Mouse (Mus musculus) liver (tissue): ENCODE results near the gene B4galt5.

Experiments used
- DNase-seq: peaks from one replicate; pipeline ENCODE4 v3.0.0-alpha.2; 2020; ENCODE audit warnings: mixed read lengths

Gene B4galt5

DNA sequence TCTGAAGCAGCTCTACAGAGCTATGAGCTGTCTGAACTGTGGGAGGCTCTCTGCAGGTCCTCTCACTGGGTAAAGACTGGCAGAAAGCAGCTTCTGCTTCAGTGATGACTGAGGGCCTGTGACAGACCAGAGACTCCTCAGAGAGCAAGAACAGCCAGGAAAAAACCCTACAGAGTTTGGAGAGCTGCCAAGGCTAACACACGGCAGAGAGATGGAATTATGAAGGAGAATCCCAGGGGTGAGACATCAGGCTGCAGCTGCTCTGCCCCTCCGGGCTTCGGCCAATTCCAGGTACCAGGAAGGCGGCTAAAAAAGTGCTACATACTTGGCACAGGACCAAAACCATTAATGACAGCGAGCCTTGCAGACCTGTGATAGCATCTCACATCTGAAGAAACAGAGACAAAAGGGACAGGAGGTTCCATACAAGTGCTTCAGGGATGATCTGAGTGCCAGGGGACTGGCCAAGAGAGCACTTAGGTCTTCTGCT lies 17.5 kb downstream of the B4galt5 start:
- DNase-seq = no peak

GRCm38 (mm10) chr2:167330581-167330980 lies 18.4 kb downstream of the B4galt5 start:
- no peak for DNase-seq

GRCm38 (mm10) chr2:167329478-167330262 lies 19.3 kb downstream of the B4galt5 start:
- DNase-seq = no peak

- DNase-seq = no peak
These were observed 20.6 kb downstream of the B4galt5 start for GRCm38 (mm10) chr2:167328340-167328739.

GRCm38 (mm10) chr2:167326582-167326981 lies 22.4 kb downstream of the B4galt5 start:
- no peak for DNase-seq

- DNase-seq = no peak
These were observed 24.6 kb downstream of the B4galt5 start for GRCm38 (mm10) chr2:167324151-167324930.

DNA sequence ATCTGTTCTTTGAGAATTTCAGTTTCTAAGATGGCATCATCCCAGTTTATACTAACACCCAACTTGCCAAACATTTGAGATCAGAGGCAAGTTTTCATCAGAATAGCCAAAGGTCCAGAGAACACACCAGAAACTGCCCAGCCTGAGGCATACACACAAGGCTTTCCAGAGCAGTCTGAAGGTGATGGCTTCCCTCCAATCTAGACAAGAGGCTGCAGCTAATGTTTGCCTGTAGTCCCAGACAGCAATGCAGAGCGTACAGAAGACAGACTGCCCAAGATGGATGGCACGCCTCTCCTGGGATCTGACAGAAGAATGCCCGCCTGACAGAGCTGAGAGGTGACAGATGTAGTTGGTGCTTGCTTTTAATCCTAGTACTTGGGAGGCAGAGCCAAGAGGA lies 25.9 kb downstream of the B4galt5 start:
- no peak for DNase-seq

- no peak for DNase-seq
These were observed 27.6 kb downstream of the B4galt5 start for GRCm38 (mm10) chr2:167321372-167321771.

DNA sequence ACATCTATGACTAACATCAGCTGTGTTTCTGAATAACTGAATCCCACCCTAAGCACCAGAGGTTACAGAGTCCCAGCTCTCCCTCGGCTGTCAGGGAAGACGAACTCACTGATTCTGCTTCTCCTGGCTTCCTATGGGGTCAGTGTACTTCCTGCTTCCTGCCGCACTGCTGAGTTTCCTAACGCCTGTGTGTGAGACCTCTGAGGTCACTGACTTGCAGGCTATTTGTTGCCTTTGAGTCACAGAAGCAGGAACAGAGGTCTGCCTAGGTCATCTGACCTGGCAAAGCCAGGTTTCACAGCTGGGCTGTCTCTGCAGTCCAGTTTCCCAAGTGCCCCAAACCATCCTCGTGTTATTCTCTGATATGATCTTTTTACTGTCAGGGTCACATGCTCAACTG lies 30.0 kb downstream of the B4galt5 start:
- DNase-seq = peak; percentile 35

GRCm38 (mm10) chr2:167316724-167317187 lies 32.2 kb downstream of the B4galt5 start:
- no peak for DNase-seq

GRCm38 (mm10) chr2:167314491-167314890 lies 34.5 kb downstream of the B4galt5 start:
- no peak for DNase-seq

DNA sequence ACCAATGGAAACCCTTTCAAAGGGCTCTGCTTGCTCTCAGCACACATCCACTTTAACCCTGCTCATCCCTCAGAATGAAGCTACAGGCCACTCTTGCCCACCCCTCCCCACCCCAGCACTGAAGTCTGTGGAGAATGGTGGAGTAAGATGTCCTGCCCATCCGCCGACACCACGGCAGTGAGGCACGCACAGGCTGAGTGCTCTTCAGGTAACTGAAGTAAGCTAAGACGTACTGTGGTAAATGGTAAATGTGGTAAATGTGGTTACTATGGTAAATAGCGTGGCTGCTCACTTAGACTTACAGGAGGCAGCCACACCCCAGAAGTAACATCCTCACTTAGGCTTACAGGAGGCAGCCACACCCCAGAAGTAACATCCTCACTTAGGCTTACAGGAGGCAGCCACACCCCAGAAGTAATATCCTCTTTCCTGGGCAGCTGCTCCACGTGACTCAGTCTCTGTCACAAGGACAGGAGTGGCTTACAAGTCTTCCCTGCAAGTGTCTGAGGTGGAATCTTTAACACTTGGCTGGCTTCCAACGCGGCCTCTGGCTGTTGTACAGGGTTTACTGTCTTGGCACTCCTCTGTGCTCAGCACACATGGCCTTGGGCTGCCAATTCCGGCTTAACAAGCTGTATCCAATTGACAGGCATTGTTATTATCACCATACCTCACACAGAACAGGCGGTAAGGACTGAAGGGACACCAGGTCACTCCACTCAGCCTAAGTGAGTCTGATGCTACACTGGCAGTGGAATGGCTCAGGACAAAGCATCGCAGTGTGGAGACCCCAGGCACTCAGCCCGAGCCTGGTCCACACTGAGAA lies 35.3 kb downstream of the B4galt5 start:
- peak; percentile 52 for DNase-seq

DNA sequence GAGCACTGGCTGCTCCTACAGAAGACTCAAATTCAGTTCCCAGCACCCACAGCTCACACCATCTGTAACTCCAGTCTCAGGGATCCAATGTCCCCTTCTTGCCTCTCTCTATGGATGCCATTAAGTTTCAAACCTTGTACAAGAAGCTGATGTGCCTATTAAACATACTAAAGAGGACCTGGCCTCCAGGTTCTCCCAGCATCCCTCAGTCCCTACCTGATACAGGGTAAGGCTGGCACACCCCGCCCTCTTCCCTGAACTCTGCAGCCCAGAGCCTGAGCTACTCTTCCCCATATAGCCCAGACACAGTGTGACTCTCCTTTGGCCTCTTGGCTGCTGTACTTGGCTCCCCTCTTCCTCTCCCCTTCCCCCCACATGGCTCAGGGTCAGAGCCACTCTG lies 38.9 kb downstream of the B4galt5 start:
- no peak for DNase-seq

DNA sequence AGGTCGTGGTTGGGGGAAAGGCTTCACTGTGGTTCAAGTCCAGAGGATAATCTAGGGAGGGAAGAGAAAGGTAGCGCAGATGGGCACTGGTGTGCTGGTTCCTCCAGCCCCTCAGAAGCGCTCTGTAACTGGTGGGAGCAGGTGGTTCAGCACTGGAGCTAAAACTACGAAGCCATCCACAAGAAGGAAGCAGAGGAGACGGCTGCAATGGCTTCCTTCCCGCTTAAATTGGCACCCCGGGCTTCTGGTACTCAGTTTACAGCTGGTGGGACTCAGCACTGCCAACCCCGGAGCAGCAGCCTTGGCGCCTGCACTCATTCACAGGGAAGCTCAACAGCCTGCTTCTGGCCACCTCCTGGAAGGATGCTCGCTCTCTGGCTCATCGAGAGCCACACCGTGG lies 39.7 kb downstream of the B4galt5 start:
- DNase-seq = no peak

- no peak for DNase-seq
These were observed 41.3 kb downstream of the B4galt5 start for GRCm38 (mm10) chr2:167307716-167308115.

GRCm38 (mm10) chr2:167306626-167307541 lies 42.1 kb downstream of the B4galt5 start:
- DNase-seq = no peak

- no peak for DNase-seq
These were observed 42.7 kb downstream of the B4galt5 start for GRCm38 (mm10) chr2:167306273-167306594.

DNA sequence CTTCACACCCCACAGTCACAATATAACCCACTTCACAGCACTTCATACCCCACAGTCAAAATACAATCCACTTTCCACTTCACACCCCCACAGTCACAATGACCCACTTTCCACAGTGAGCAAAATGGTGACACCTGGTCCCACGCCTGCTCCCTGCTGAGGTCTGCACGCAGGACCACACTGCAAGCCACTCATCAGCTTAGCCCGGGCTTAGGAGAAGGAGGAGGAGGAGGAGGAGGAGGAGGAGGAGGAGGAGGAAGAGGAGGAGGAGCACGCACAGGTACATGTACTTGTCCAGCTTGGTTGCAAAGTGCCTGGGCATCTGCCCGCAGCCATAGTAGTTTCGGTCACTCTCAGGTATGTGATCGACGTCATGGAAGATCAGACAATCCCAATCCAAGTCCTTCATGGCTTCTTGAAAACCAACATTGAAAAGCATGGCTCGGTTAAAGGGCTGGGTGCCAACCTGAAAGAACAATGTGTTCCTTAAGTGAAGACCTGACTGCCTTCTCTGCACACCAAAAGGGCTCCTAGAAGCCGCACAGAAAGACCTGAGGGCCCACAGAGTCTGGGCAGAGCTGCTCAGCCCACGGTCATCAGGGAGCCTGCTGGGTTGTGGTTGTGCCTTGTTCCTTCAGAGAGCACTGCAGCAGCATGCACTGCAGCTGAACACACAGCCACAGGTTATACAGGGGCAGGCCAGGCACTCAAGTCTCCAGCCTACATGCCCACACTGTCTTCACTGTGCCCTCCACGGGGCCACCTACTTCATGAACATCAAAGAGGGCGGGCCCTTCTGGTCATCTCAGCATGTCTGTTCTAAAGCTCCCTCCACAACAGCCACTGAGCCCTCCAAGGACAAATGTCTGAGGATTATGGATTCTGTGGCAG lies 43.4 kb downstream of the B4galt5 start:
- DNase-seq = no peak

DNA sequence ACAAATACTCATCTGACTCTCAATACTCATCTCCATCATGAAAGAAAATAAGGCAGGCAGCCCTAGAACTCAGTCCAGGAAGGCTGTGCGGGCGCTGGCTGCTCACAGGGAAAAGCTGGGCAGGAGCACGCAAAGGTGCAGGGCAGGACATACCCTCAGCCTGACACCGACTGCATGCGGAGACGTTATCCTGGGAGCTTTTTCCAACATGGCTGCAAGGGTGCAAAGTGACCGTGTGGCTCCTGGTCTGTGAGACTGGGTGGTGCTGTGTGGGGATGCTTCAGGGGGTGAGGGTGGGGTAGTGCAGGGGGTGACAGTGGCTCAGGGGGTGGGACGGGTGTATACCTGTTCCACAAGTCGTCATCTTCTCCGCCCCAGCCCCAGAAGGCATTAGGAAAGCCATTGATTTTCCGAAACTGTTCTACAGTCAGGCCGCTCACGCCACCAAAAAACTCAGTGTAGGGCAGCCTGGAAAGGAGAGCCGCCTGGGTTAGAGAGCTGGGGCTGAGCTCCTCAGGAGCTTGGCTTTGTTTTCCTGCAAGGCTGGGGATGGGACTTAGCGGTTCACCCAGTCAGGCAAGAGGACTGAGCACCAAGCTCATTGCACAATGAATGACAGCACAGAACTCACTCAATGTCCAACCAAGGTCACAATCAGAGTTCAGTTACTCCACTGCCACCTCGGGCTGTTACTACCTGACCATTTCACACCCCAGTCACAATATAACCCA lies 44.2 kb downstream of the B4galt5 start:
- no peak for DNase-seq

DNA sequence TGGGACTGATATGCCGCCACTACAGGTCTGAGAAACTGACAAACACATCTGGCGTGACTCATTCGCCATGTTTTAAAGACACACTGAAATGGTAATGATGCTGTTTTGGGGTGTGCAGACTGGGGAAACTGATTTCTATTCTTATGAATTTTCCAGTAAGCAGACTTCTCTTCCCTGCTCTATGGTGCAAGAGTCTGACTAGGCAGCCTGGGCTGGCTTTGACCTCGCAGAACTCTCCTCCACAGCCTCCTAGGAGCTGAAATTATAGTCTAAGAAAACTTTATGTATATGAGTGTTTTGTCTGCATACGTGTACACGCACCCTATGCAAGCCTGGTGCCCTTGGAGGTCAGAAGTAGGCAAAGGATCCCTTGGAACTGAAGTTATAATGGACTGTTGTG lies 45.2 kb downstream of the B4galt5 start:
- DNase-seq = no peak
